Mouse (Mus musculus) stomach, postnatal 0 days (tissue): Measurements from ENCODE around the gene Tff1.

Source experiments
- CTCF ChIP-seq: IDR thresholded peaks from 2 replicates; pipeline ENCODE4 v1.5.1; 2016; ENCODE audit warnings: antibody characterized with exemption, low read depth, mild to moderate bottlenecking, moderate library complexity
- EP300 ChIP-seq: optimal IDR thresholded peaks from 2 replicates; pipeline ENCODE3; 2016; ENCODE audit warnings: antibody characterized with exemption

DNA sequence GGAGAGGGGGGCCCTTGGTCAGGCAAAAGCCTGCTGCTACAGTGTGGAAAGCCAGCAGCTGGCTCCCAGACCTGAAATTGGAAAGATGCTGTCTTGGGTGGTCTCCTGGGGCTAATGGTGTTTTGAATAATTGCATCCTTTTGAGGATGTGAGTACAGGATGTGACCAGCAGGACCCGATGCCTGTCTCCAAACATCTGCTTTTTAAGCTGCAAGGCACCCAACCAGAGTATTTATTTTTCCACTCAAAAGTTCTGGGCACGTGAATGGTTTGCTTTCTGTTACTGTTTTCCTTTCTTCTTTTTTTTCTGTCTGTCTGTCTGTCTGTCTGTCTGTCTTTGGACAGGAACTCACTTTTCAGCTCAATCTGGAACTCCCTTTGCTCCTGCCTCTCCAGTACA lies 27.6 kb upstream of the Tff1 start:
- TF ChIP-seq CTCF = no peak
- TF ChIP-seq EP300 = no peak
